Mouse (Mus musculus): ENCODE measurements around the gene Npas3.

Gene Npas3

DNA sequence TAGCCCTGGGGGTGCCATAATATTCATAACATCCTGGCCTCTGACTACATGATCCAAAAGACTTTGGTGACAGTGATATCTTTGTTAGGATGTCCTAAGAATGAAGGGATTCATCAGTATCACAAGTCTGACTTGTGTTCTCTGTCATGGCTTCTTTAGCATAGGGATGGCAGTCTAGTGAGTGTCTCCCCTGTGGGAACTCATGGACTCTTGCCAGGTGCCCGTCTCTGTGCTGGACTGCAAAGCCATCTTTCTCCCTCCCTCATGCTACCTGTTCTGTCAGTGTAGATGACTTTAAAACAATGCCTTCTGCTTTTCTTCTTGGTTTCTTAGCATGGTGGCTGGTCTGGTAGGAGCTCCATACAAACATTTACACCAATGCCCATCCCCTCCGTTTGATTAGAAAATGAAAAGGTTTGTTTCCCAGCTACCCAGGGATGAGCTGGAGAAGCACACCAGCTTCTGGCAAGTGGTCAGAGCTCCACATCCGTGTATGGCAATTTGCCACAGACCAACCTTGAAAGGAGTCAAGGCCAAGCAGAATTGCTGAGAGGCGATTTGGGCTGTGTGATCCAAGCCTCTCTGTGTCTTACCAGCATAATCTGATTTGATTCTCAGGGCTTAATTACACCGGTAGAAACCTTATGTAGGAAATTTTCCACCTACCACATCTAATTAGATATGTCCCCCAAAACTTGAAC is 616.1 kb downstream of the Npas3 start:
- DNase-seq (ENCODE audit: low spot score), result no peak

DNA sequence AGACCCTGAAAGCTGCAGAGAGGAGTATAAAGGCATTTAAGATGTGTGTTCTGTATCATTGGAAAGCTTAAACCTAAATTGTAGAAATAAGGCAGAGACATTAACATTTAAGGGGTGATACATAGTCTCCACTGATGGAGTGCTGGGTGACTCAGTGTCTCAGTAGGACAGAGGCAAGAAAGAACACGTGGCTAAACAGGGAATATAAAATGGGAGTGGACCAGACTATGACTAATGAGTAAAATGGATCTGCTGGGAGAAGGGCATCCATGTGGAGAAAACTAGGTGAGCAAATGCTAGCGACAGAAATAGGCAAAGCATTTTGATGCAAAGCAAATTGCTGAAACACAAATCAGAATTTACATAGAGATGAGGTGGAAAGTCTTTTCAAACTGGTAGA is 617.2 kb downstream of the Npas3 start:
- DNase-seq (ENCODE audit: low spot score), result no peak

DNA sequence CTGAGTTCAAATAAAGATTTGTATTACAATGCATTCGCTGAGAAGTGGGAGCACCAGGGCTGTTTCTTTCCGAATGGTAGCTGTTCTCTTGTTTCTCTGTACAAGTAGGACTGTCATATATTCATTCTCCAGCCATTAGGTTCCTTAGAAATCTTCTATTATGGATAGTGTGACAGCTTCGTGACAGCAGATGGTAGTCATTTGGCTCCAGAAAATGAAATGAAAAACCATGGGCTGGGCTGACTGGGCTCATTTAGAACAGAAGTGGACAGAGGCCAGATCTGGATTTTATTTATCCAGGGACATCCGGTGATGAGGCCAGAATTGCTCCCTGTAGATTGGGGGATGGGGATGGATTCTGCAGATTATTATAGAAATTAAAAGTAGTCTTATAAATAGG is 621.5 kb downstream of the Npas3 start:
- no peak for DNase-seq (ENCODE audit: low spot score)

- no peak for DNase-seq (ENCODE audit: low spot score)
These were observed 626.7 kb downstream of the Npas3 start for GRCm38 (mm10) chr12:53875226-53875625.

GRCm38 (mm10) chr12:53876693-53877092 is 628.2 kb downstream of the Npas3 start:
- DNase-seq (ENCODE audit: low spot score), result no peak

DNA sequence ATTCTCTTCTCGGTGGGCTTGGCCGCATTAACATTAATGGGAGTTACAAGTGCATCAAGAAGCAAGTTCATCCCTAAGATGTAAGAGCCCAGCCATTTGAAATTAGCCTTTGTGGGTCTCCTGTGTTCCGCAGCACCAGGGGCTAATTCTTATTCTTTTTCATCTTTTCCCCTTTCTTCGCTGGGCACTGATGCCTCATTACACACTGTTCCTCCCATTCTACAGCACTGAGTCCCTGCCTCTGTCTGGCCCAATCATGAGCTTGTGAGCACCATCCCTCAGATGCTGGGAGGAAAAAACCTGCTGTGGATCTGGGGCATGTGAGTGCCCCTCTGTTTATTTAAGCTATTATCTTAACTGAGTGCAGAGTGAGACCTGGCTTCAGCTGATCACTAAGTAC is 633.2 kb downstream of the Npas3 start:
- no peak for DNase-seq (ENCODE audit: low spot score)

GRCm38 (mm10) chr12:53882863-53883262 is 634.4 kb downstream of the Npas3 start:
- DNase-seq (ENCODE audit: low spot score), result no peak

DNA sequence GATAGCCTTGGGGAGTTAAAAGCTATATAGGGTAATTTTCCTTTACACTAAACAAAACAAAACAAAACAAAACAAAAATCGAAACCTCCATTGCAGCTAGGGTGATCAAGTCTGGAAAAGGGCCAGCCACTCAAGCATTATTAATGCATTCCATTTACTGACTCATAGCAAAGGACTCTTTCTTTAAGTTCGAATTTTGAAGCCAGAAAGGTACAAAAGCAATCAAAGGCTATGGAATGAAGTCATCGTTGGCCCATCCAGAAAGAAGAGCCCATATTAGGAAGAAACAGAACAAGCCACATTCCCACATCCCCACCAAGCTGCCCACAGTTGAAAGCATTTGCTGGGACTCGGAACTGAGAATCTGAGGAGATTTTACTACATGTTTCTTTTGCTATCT is 640.1 kb downstream of the Npas3 start:
- DNase-seq (ENCODE audit: low spot score), result no peak

- DNase-seq (ENCODE audit: low spot score), result no peak
These were observed 647.4 kb downstream of the Npas3 start for GRCm38 (mm10) chr12:53895909-53896308.

DNA sequence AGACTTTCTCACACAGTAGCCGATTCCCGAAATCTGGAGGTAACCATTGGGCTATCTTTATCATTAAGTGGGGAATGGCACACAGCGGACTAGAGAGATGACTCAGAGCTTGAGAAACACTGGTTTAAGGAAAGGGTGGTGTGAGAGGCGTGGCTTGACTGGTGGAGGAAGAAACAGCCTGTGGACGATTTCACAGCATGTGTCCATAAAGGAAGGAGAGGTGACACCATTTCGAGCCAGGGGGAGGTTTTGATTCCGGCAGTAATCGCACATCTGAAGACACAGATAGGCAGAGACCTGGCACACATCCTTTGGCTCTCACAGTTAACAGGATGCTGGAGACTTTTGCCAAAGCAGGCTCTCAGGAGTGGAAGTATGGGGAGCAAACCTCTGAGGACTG is 660.3 kb downstream of the Npas3 start:
- DNase-seq (ENCODE audit: low spot score), result no peak

- no peak for DNase-seq (ENCODE audit: low spot score)
These were observed 661.7 kb downstream of the Npas3 start for GRCm38 (mm10) chr12:53910192-53910591.

DNA sequence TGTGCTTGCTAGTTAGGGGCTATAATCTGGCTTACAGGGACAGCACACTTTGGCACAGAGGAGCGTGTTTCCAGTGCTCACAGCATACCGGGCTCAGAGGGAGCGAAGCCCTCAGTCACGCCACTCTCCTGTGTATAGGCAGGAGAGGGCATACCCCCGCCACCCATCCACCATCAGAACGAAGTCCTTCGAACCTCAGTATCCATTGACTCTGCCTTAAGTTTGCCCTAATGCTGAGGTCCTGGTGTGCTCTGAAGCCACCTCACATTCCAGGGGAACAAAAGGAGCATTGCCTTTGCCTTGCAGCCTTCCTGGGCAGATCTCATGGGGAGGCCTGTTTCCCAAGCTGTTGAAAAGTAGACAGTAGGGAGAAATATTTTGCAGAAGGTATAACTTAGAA is 673.7 kb downstream of the Npas3 start:
- no peak for DNase-seq (ENCODE audit: low spot score)

DNA sequence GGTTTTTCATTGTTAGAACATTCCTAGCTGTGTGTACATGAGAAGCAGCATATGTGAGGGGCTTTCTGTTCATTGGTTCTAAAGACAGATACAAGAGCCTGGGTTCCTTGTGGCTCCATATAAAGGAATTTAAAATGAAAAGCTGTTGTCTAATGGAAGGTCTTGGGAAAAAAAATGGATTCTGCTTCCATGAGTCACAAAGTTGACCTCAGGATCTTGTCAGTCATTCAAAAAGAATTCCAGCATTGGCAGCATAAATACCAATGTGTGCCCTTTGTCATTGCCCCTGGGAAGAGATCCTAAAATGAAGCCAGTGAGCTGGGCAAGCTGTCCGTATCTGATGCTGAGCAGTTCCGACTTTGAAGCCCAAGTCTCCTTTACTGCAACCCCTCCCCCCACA is 700.3 kb downstream of the Npas3 start:
- no peak for DNase-seq (ENCODE audit: low spot score)

DNA sequence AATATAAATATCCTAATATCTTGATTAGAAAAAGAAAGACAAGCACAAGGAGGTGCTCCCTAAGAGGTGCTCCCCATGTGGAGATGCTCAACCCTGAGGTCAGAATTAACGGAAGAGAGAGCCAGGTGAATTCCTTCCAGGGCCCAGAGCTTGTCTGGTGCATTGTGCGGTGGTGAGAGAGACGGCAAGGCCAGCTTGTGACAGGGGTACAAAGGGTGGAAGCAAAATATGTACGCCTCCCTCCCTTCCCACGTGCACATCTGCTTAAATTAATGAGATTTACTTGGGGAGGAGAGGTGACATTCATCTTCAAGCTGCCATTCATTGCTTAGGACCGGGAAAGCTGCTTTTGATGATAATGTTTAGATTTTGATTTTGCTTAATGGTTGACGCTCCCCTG is 713.5 kb downstream of the Npas3 start:
- no peak for DNase-seq (ENCODE audit: low spot score)

GRCm38 (mm10) chr12:53963534-53963933 is 715.1 kb downstream of the Npas3 start:
- no peak for DNase-seq (ENCODE audit: low spot score)

GRCm38 (mm10) chr12:53969378-53970174 is 721.1 kb downstream of the Npas3 start:
- DNase-seq (ENCODE audit: low spot score), result no peak

GRCm38 (mm10) chr12:53970721-53971120 is 722.2 kb downstream of the Npas3 start:
- DNase-seq (ENCODE audit: low spot score), result no peak

- DNase-seq (ENCODE audit: low spot score), result no peak
These were observed 724.9 kb downstream of the Npas3 start for GRCm38 (mm10) chr12:53973414-53973813.

GRCm38 (mm10) chr12:53981575-53982507 is 733.4 kb downstream of the Npas3 start:
- DNase-seq (ENCODE audit: low spot score), result no peak

GRCm38 (mm10) chr12:53983946-53984345 is 735.5 kb downstream of the Npas3 start:
- no peak for DNase-seq (ENCODE audit: low spot score)

DNA sequence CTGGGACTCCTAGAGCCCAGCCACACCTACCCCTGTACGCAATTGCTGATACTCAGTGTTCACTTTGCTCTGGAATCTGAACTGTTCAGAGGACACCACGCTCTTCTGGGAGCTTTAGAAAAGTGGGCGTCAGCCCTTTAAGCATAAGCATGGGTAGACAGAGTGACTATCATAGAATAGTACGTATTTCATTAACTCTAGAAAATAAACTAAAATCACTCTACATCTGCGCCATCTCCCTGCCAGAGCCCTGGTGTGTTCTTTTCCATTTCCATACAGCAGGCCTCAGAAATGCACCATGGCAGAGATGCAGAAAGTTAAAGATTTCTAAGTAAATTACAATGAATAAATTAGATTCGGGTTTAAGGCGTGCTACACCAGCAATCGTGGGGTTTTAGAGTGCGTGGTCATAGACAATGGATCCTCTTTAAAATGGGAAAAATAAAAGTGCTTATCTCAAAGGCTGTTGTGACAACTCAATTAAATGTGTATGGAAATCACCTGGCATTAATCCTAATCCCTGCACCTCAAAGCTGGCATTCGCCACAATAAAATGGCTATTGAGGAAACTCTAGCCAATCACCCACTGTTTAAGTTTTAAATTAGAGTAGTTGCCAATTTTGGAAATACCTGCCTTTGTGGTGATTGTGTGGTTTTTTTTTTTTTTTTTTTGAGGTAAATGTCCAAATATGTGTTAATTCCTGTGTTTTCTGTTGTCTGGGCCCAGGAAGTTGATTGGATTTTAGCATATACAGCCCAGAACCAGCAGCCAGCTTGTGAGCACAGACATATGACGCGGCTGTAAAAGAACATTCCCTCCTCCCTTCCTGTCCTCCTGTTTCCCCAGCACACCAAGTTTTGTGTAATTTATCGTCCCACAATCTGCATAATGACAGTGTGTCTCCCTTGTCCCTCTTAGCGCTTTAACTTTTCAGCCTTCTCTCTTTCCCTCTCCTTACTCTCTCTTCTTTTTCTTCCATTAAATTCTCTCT is 737.7 kb downstream of the Npas3 start:
- DNase-seq (ENCODE audit: low spot score), result no peak
